Mouse (Mus musculus): ENCODE measurements around the gene Pde10a. TPM values are rescaled to one million over a fixed set of nuclear protein-coding genes. Genes with fewer than 3 reads are reported as not detected.

The Pde10a gene
- total and polyA plus RNA-seq, 2 experiments from 2014 or later, result 1.5 to 3.0 TPM

DNA sequence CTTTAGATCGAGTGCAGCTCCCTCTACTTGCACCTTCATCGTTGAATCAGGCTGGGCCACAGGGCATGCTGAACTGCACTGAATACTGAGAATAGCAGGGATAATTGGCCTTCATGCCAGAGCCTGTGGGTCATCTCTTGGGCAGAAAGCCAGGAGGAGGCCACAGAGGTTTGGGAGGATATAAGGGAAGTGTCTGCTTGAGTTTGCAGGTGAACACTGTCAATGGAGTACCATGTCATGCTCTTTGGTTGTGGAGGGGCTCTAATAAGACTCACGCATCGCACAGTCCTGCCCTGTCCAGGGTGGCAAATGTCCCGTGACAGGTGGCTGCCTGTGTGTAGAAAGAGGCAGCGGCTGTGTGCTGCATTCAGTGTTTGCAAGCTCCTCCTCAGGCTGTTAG lies 433.0 kb downstream of the Pde10a start:
- H3K9me3 ChIP-seq (replicated peaks; ENCODE audit: control insufficient read depth, low read length), result no peaks in the 10 kb centered on the region
- DNase-seq (ENCODE audit: low spot score), result no peak
- whole genome bisulfite sequencing, result 58% methylated on average over 6 of the region's 6 CpGs
- ATAC-seq (ENCODE audit: insufficient read depth, low read depth), result no peak
- TF ChIP-seq EP300 (IDR thresholded peaks at IDR 0.05; ENCODE audit: low read depth) (no peak), CTCF (IDR thresholded peaks at IDR 0.05; ENCODE audit: low read depth) (no peak)
- H3K4me1 ChIP-seq (ENCODE audit: control insufficient read depth, insufficient read depth), result no peaks in the 10 kb centered on the region
- no peaks in the 10 kb centered on the region for H3K36me3 ChIP-seq (replicated peaks; ENCODE audit: control insufficient read depth, insufficient read depth, low read length)
- H3K27me3 ChIP-seq (ENCODE audit: control insufficient read depth, insufficient read depth, low read length), result no peaks in the 10 kb centered on the region
- H3K4me2 ChIP-seq (ENCODE audit: low read depth, low read length), result no peak overlapping the region
- no peak overlapping the region for H3K27ac ChIP-seq (ENCODE audit: low read depth)
- no peak overlapping the region for H3K4me3 ChIP-seq (ENCODE audit: low read depth, low read length)
- H3K9ac ChIP-seq (replicated peaks; ENCODE audit: low read depth, low read length), result no peak overlapping the region

GRCm38 (mm10) chr17:8960386-8960785 lies 435.2 kb downstream of the Pde10a start:
- H3K36me3 ChIP-seq (replicated peaks; ENCODE audit: control insufficient read depth, insufficient read depth, low read length), result no peaks in the 10 kb centered on the region
- no peak overlapping the region for H3K27ac ChIP-seq (ENCODE audit: low read depth)
- no peak for TF ChIP-seq EP300 (IDR thresholded peaks at IDR 0.05; ENCODE audit: low read depth)
- TF ChIP-seq CTCF (IDR thresholded peaks at IDR 0.05; ENCODE audit: low read depth), result no peak
- no peak overlapping the region for H3K9ac ChIP-seq (replicated peaks; ENCODE audit: low read depth, low read length)
- 89% methylated on average over 4 of the region's 4 CpGs for WGBS
- no peak overlapping the region for H3K4me3 ChIP-seq (ENCODE audit: low read depth, low read length)
- H3K4me2 ChIP-seq (ENCODE audit: low read depth, low read length), result no peak overlapping the region
- ATAC-seq (ENCODE audit: insufficient read depth, low read depth) (no peak), DNase-seq (ENCODE audit: low spot score) (no peak)
- no peaks in the 10 kb centered on the region for H3K4me1 ChIP-seq (ENCODE audit: control insufficient read depth, insufficient read depth)
- H3K27me3 ChIP-seq (ENCODE audit: control insufficient read depth, insufficient read depth, low read length), result no peaks in the 10 kb centered on the region
- no peaks in the 10 kb centered on the region for H3K9me3 ChIP-seq (replicated peaks; ENCODE audit: control insufficient read depth, low read length)

DNA sequence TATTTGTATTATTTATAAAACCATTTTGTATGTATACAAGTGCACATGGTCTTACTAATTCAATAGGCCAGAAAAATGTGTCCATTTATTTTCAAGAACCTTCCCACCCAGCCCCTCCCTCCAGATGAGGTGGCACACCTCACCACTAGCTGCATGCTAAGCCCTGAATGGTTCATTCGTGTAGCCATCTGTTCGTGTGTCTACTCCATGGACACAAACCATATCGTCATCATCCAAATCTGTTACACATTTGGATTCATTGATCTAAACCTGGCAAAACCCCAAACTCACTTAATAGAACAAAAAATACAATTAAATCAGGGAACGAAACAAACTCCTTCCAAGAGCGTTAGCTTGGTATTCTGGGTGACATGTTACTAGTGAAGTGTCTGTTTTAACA lies 435.9 kb downstream of the Pde10a start:
- H3K4me1 ChIP-seq (ENCODE audit: control insufficient read depth, insufficient read depth), result no peaks in the 10 kb centered on the region
- ATAC-seq (ENCODE audit: insufficient read depth, low read depth) (no peak), DNase-seq (ENCODE audit: low spot score) (no peak)
- H3K36me3 ChIP-seq (replicated peaks; ENCODE audit: control insufficient read depth, insufficient read depth, low read length), result no peaks in the 10 kb centered on the region
- TF ChIP-seq CTCF (IDR thresholded peaks at IDR 0.05; ENCODE audit: low read depth) (no peak), EP300 (IDR thresholded peaks at IDR 0.05; ENCODE audit: low read depth) (no peak)
- no peak overlapping the region for H3K27ac ChIP-seq (ENCODE audit: low read depth)
- no peak overlapping the region for H3K4me3 ChIP-seq (ENCODE audit: low read depth, low read length)
- 79% methylated on average over 5 of the region's 5 CpGs for WGBS
- no peaks in the 10 kb centered on the region for H3K27me3 ChIP-seq (ENCODE audit: control insufficient read depth, insufficient read depth, low read length)
- H3K9me3 ChIP-seq (replicated peaks; ENCODE audit: control insufficient read depth, low read length), result no peaks in the 10 kb centered on the region
- H3K4me2 ChIP-seq (ENCODE audit: low read depth, low read length), result no peak overlapping the region
- H3K9ac ChIP-seq (replicated peaks; ENCODE audit: low read depth, low read length), result no peak overlapping the region

DNA sequence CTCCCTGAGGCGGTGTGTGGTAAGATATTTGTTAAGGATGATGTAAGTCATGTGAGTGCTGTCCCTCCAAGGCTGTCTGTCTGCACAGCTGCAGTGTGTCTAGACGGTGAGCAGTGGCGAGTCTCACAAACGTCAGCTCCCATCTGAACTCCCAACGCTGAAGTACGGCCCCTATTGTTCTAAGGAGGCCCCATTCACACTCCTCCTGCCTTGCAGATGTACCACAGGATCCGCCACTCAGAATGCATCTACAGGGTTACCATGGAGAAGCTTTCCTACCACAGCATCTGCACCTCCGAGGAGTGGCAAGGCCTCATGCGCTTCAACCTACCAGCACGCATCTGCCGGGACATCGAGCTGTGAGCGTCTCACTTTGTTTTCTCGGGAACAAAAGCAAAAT lies 436.5 kb downstream of the Pde10a start:
- Histone ChIP-seq H3K9ac (replicated peaks; ENCODE audit: low read depth, low read length) (no peak overlapping the region), H3K4me1 (ENCODE audit: control insufficient read depth, insufficient read depth) (no peaks in the 10 kb centered on the region), H3K4me3 (ENCODE audit: low read depth, low read length) (no peak overlapping the region), H3K9me3 (replicated peaks; ENCODE audit: control insufficient read depth, low read length) (no peaks in the 10 kb centered on the region), H3K4me2 (ENCODE audit: low read depth, low read length) (no peak overlapping the region), H3K27ac (ENCODE audit: low read depth) (no peak overlapping the region), H3K36me3 (replicated peaks; ENCODE audit: control insufficient read depth, insufficient read depth, low read length) (no peaks in the 10 kb centered on the region), H3K27me3 (ENCODE audit: control insufficient read depth, insufficient read depth, low read length) (no peaks in the 10 kb centered on the region)
- no peak for TF ChIP-seq CTCF (IDR thresholded peaks at IDR 0.05; ENCODE audit: low read depth)
- no peak for TF ChIP-seq EP300 (IDR thresholded peaks at IDR 0.05; ENCODE audit: low read depth)
- DNase-seq (ENCODE audit: low spot score) (no peak), ATAC-seq (ENCODE audit: insufficient read depth, low read depth) (no peak)
- WGBS, result 71% methylated on average over 14 of the region's 14 CpGs

DNA sequence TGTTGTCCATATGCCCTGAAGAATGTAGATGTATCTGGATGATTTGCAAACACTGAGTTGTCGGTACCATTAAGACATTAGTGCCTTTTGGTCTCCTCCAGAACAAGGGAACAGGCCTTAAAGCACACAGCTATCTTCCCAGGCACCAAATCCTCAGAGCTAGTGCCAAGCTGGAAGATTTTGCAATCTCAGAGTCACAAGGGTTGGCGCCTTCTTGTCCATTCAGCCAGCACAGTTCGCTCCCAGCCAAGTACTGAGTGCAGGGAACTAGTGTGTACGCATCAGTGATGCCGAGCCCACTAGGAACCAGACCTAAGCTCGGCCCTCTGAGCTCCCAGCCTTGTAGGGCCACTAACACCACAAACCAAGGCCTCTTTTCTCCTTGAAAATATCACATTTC lies 440.0 kb downstream of the Pde10a start:
- 83% methylated on average over 6 of the region's 6 CpGs for WGBS
- DNase-seq (ENCODE audit: low spot score) (no peak), ATAC-seq (ENCODE audit: insufficient read depth, low read depth) (no peak)

GRCm38 (mm10) chr17:8972152-8972854 lies 447.1 kb downstream of the Pde10a start:
- 38% methylated on average over 12 of the region's 12 CpGs for WGBS
- TF ChIP-seq CTCF (IDR thresholded peaks at IDR 0.05; ENCODE audit: low read depth) (no peak), EP300 (IDR thresholded peaks at IDR 0.05; ENCODE audit: low read depth) (no peak)
- no peak overlapping the region for H3K4me2 ChIP-seq (ENCODE audit: low read depth, low read length)
- DNase-seq (ENCODE audit: low spot score) (no peak), ATAC-seq (ENCODE audit: insufficient read depth, low read depth) (no peak)
- no peaks in the 10 kb centered on the region for H3K27me3 ChIP-seq (ENCODE audit: control insufficient read depth, insufficient read depth, low read length)
- H3K9ac ChIP-seq (replicated peaks; ENCODE audit: low read depth, low read length), result no peak overlapping the region
- H3K36me3 ChIP-seq (replicated peaks; ENCODE audit: control insufficient read depth, insufficient read depth, low read length), result no peaks in the 10 kb centered on the region
- no peaks in the 10 kb centered on the region for H3K4me1 ChIP-seq (ENCODE audit: control insufficient read depth, insufficient read depth)
- H3K27ac ChIP-seq (ENCODE audit: low read depth), result no peak overlapping the region
- H3K9me3 ChIP-seq (replicated peaks; ENCODE audit: control insufficient read depth, low read length), result no peaks in the 10 kb centered on the region
- no peak overlapping the region for H3K4me3 ChIP-seq (ENCODE audit: low read depth, low read length)

More for the DNA sequence above, 440.0 kb downstream of the Pde10a start:
- H3K27me3 ChIP-seq (ENCODE audit: control insufficient read depth, insufficient read depth, low read length), result no peaks in the 10 kb centered on the region
- TF ChIP-seq CTCF (IDR thresholded peaks at IDR 0.05; ENCODE audit: low read depth) (no peak), EP300 (IDR thresholded peaks at IDR 0.05; ENCODE audit: low read depth) (no peak)
- no peak overlapping the region for H3K27ac ChIP-seq (ENCODE audit: low read depth)
- H3K4me2 ChIP-seq (ENCODE audit: low read depth, low read length), result no peak overlapping the region
- H3K4me3 ChIP-seq (ENCODE audit: low read depth, low read length), result no peak overlapping the region
- no peaks in the 10 kb centered on the region for H3K36me3 ChIP-seq (replicated peaks; ENCODE audit: control insufficient read depth, insufficient read depth, low read length)
- H3K4me1 ChIP-seq (ENCODE audit: control insufficient read depth, insufficient read depth), result no peaks in the 10 kb centered on the region
- no peak overlapping the region for H3K9ac ChIP-seq (replicated peaks; ENCODE audit: low read depth, low read length)
- H3K9me3 ChIP-seq (replicated peaks; ENCODE audit: control insufficient read depth, low read length), result no peaks in the 10 kb centered on the region

Data from heart, postnatal 0 days (tissue).